Mouse (Mus musculus) thymus, adult 2 months (tissue): ENCODE data around the gene Calb2.

Experiments
- CTCF ChIP-seq: fragments of 200-500 bp; IDR thresholded peaks from 2 replicates; pipeline ENCODE4 v1.5.1; 2012; ENCODE audit warnings: mild to moderate bottlenecking, control low read depth, low read length, moderate library complexity, borderline replicate concordance; ENCODE audit not compliant: control insufficient read depth, poor library complexity, insufficient read depth; ENCODE audit errors: extremely low read depth
- POLR2A ChIP-seq: fragments of 200-500 bp; IDR thresholded peaks from 2 replicates; pipeline ENCODE4 v1.6.1; 2012; ENCODE audit warnings: mild to moderate bottlenecking, low read length, control low read depth, moderate library complexity; ENCODE audit not compliant: control insufficient read depth, poor library complexity, insufficient read depth; ENCODE audit errors: extremely low read depth

- TF ChIP-seq CTCF, result no peak
- TF ChIP-seq POLR2A, result no peak
Observed at GRCm38 (mm10) chr8:110140770-110141169, 27.2 kb downstream of the Calb2 start.
